Mouse (Mus musculus): ENCODE results near the gene Zbtb12. TPM values are rescaled to one million over a fixed set of nuclear protein-coding genes. Genes with fewer than 3 reads are reported as not detected.

Gene Zbtb12
- total RNA-seq, 1 experiment = 9.4 TPM

- in situ Hi-C loops (cut with MboI; ENCODE audit: low sequenced_read_pairs in 2 of 2, unreplicated experiment in 2 of 2) = no loop called here
- peaks cover 13% of the 10 kb centered on the region; the same call in 1 of the 2 replicates for H3K36me3 ChIP-seq (ENCODE audit: control insufficient read depth, insufficient read depth, low read length, poor library complexity, severe bottlenecking)
- H3K9me3 ChIP-seq (ENCODE audit: control insufficient read depth, insufficient read depth, low read depth, low read length) = no peaks in the 10 kb centered on the region
- no peak overlapping the region for H3K4me3 ChIP-seq (ENCODE audit: insufficient read depth in 1 of 2, low read depth in 1 of 2, low read length in 2 of 2, poor library complexity in 1 of 2, severe bottlenecking in 1 of 2)
- no peak overlapping the region for H3K9ac ChIP-seq (ENCODE audit: insufficient read depth, low read depth, low read length, poor library complexity, severe bottlenecking)
- H3K4me1 ChIP-seq (ENCODE audit: control insufficient read depth in 2 of 2, insufficient read depth in 2 of 2, low read length in 2 of 2, poor library complexity in 1 of 2) = peaks cover 0 to 4% of the 10 kb centered on the region in 2 experiments; a peak in 2 of 4 replicates
- H3K27ac ChIP-seq (ENCODE audit: insufficient read depth, low read depth, low read length, poor library complexity, severe bottlenecking) = no peak overlapping the region
- no peak for DNase-seq (ENCODE audit: low read depth, low spot score)
- TF ChIP-seq ZC3H11A (IDR thresholded peaks at IDR 0.05; ENCODE audit: borderline replicate concordance, low read depth, low read length) (no peak), CHD2 (IDR thresholded peaks at IDR 0.05; ENCODE audit: low read depth, low read length) (no peak), MAFK (IDR thresholded peaks at IDR 0.05; ENCODE audit: insufficient read depth, low read depth, low read length) (no peak), ZNF384 (IDR thresholded peaks at IDR 0.05; ENCODE audit: low read depth, low read length) (no peak), HCFC1 (IDR thresholded peaks at IDR 0.05; ENCODE audit: borderline replicate concordance, insufficient read depth, low read length) (no peak)
These were observed 32.1 kb upstream of the Zbtb12 start for GRCm38 (mm10) chr17:34847192-34847591.

- Histone ChIP-seq H3K4me3 (ENCODE audit: insufficient read depth in 1 of 2, low read depth in 1 of 2, low read length in 2 of 2, poor library complexity in 1 of 2, severe bottlenecking in 1 of 2) (no peak overlapping the region), H3K9me3 (ENCODE audit: control insufficient read depth, insufficient read depth, low read depth, low read length) (no peaks in the 10 kb centered on the region), H3K27ac (ENCODE audit: insufficient read depth, low read depth, low read length, poor library complexity, severe bottlenecking) (no peak overlapping the region), H3K36me3 (ENCODE audit: control insufficient read depth, insufficient read depth, low read length, poor library complexity, severe bottlenecking) (peaks cover 18% of the 10 kb centered on the region; the same call in 1 of the 2 replicates), H3K4me1 (ENCODE audit: control insufficient read depth in 2 of 2, insufficient read depth in 2 of 2, low read length in 2 of 2, poor library complexity in 1 of 2) (peaks cover 0 to 4% of the 10 kb centered on the region in 2 experiments; a peak in 2 of 4 replicates), H3K9ac (ENCODE audit: insufficient read depth, low read depth, low read length, poor library complexity, severe bottlenecking) (no peak overlapping the region)
- DNase-seq (ENCODE audit: low read depth, low spot score) = no peak
- in situ Hi-C loops (cut with MboI; ENCODE audit: low sequenced_read_pairs in 2 of 2, unreplicated experiment in 2 of 2) = no loop called here
- no peak for TF ChIP-seq MAFK (IDR thresholded peaks at IDR 0.05; ENCODE audit: insufficient read depth, low read depth, low read length)
- TF ChIP-seq ZC3H11A (IDR thresholded peaks at IDR 0.05; ENCODE audit: borderline replicate concordance, low read depth, low read length) = no peak
- TF ChIP-seq ZNF384 (IDR thresholded peaks at IDR 0.05; ENCODE audit: low read depth, low read length) = no peak
- no peak for TF ChIP-seq CHD2 (IDR thresholded peaks at IDR 0.05; ENCODE audit: low read depth, low read length)
- no peak for TF ChIP-seq HCFC1 (IDR thresholded peaks at IDR 0.05; ENCODE audit: borderline replicate concordance, insufficient read depth, low read length)
These were observed 31.7 kb upstream of the Zbtb12 start for GRCm38 (mm10) chr17:34847615-34848014.

GRCm38 (mm10) chr17:34849722-34850516 is 29.4 kb upstream of the Zbtb12 start, which contains the start of the genes Skiv2l and Nelfe:
Gene Skiv2l (minus strand): TSS chr17:34850210.
Gene Nelfe (plus strand): TSS chr17:34850391.
- TF ChIP-seq ZNF384 (IDR thresholded peaks at IDR 0.05; ENCODE audit: low read depth, low read length) (no peak), ZC3H11A (IDR thresholded peaks at IDR 0.05; ENCODE audit: borderline replicate concordance, low read depth, low read length) (no peak), HCFC1 (IDR thresholded peaks at IDR 0.05; ENCODE audit: borderline replicate concordance, insufficient read depth, low read length) (peak; percentile 92), CHD2 (IDR thresholded peaks at IDR 0.05; ENCODE audit: low read depth, low read length) (0 out of 2 replicates have a peak, but pooled peaks have one; percentile 39), MAFK (IDR thresholded peaks at IDR 0.05; ENCODE audit: insufficient read depth, low read depth, low read length) (no peak)
- H3K27ac ChIP-seq (ENCODE audit: insufficient read depth, low read depth, low read length, poor library complexity, severe bottlenecking) = peak within 1 kb of the TSS; percentile 59
- peak within 1 kb of the TSS; percentile 94 for H3K9ac ChIP-seq (ENCODE audit: insufficient read depth, low read depth, low read length, poor library complexity, severe bottlenecking)
- H3K4me3 ChIP-seq (ENCODE audit: insufficient read depth in 1 of 2, low read depth in 1 of 2, low read length in 2 of 2, poor library complexity in 1 of 2, severe bottlenecking in 1 of 2) = peak within 1 kb of the TSS; percentile 92
- peaks cover 32% of the 10 kb centered on the region for H3K36me3 ChIP-seq (ENCODE audit: control insufficient read depth, insufficient read depth, low read length, poor library complexity, severe bottlenecking)
- H3K9me3 ChIP-seq (ENCODE audit: control insufficient read depth, insufficient read depth, low read depth, low read length) = no peaks in the 10 kb centered on the region
- peak; percentile 94 for DNase-seq (ENCODE audit: low read depth, low spot score)
- in situ Hi-C loops (cut with MboI; ENCODE audit: low sequenced_read_pairs in 2 of 2, unreplicated experiment in 2 of 2) = no loop called here
- H3K4me1 ChIP-seq (ENCODE audit: control insufficient read depth in 2 of 2, insufficient read depth in 2 of 2, low read length in 2 of 2, poor library complexity in 1 of 2) = peaks cover 0 to 4% of the 10 kb centered on the region in 2 experiments; a peak in 2 of 4 replicates

GRCm38 (mm10) chr17:34850517-34851125 is 28.7 kb upstream of the Zbtb12 start:
- Histone ChIP-seq H3K4me3 (ENCODE audit: insufficient read depth in 1 of 2, low read depth in 1 of 2, low read length in 2 of 2, poor library complexity in 1 of 2, severe bottlenecking in 1 of 2) (peak overlapping the region; percentile 92), H3K27ac (ENCODE audit: insufficient read depth, low read depth, low read length, poor library complexity, severe bottlenecking) (peak overlapping the region; percentile 59), H3K36me3 (ENCODE audit: control insufficient read depth, insufficient read depth, low read length, poor library complexity, severe bottlenecking) (peaks cover 34% of the 10 kb centered on the region), H3K4me1 (ENCODE audit: control insufficient read depth in 2 of 2, insufficient read depth in 2 of 2, low read length in 2 of 2, poor library complexity in 1 of 2) (peaks cover 0 to 4% of the 10 kb centered on the region in 2 experiments; a peak in 2 of 4 replicates), H3K9ac (ENCODE audit: insufficient read depth, low read depth, low read length, poor library complexity, severe bottlenecking) (peak overlapping the region; percentile 94), H3K9me3 (ENCODE audit: control insufficient read depth, insufficient read depth, low read depth, low read length) (no peaks in the 10 kb centered on the region)
- TF ChIP-seq CHD2 (IDR thresholded peaks at IDR 0.05; ENCODE audit: low read depth, low read length) = no peak
- no peak for TF ChIP-seq HCFC1 (IDR thresholded peaks at IDR 0.05; ENCODE audit: borderline replicate concordance, insufficient read depth, low read length)
- no peak for TF ChIP-seq MAFK (IDR thresholded peaks at IDR 0.05; ENCODE audit: insufficient read depth, low read depth, low read length)
- in situ Hi-C loops (cut with MboI; ENCODE audit: low sequenced_read_pairs in 2 of 2, unreplicated experiment in 2 of 2) = no loop called here
- DNase-seq (ENCODE audit: low read depth, low spot score) = no peak

All from ES-E14 (cell line).